ENCODE assay signal across 19 mouse cellular contexts in the genomic region with DNA sequence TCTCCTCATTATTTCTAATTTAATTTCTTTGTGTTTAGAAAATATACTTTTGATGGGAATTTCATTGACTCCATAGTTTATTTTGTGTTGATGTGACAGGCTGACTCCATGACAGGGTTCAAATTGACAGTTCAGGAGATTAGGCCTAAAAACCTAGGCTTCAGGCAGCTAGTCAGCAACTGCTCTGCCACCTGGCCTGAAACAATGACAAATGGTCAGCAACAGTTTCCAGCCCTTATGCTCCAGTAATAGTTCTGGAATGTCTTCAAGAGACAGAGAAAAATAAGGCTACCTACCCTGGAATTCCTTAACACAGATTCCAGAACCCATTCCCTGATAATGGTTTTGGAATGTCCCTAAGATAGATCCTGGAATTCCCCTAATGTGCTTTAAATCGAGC. TPM values are rescaled to one million over a fixed set of nuclear protein-coding genes. Genes with fewer than 3 reads are reported as not detected.
"Had no signal": no experiment of that assay in that cellular context is flagged by ENCODE, and none has a peak within 500 bp of the region (broad histone marks: within the 10 kb centered on the region; RNA-seq: fewer than 3 reads in every experiment).

No protein-coding gene starts in this region.

- H3K9me3 ChIP-seq: kidney, embryonic 15.5 days; limb, embryonic 15.5 days; liver, embryonic 12.5 days; megakaryocyte, embryonic 14.5 days; midbrain, embryonic 12.5 days had no signal

- DNase-seq: kidney, postnatal 14 days; lung, embryonic 14.5 days; lung, postnatal 14 days; thymus, adult 2 months; thymus, postnatal 25 days had no signal

- H3K27ac ChIP-seq: kidney, embryonic 15.5 days; left cerebral cortex, adult 2 months; limb, embryonic 15.5 days; liver, embryonic 12.5 days; macrophage; midbrain, embryonic 12.5 days; stomach, postnatal 0 days had no signal

- H3K36me3 ChIP-seq: kidney, embryonic 15.5 days; limb, embryonic 15.5 days; liver, embryonic 12.5 days; midbrain, embryonic 12.5 days had no signal

- H3K4me3 ChIP-seq: kidney, embryonic 15.5 days; left cerebral cortex, adult 2 months; limb, embryonic 15.5 days; liver, embryonic 12.5 days; megakaryocyte, embryonic 14.5 days; midbrain, embryonic 12.5 days had no signal

- H3K27me3 ChIP-seq: kidney, embryonic 15.5 days; limb, embryonic 15.5 days; liver, embryonic 12.5 days; megakaryocyte, embryonic 14.5 days; midbrain, embryonic 12.5 days had no signal

- H3K4me1 ChIP-seq: kidney, embryonic 15.5 days; limb, embryonic 15.5 days; liver, embryonic 12.5 days; megakaryocyte, embryonic 14.5 days; midbrain, embryonic 12.5 days had no signal

RNA-seq across cellular contexts. Expression of a gene that starts 20.9 kb away (rescaled TPM):
- total RNA-seq: layer of hippocampus, postnatal 25 days had no signal
- polyA plus RNA-seq: kidney, embryonic 15.5 days; limb, embryonic 11.5 days; limb, embryonic 15.5 days; liver, embryonic 12.5 days; liver, embryonic 16.5 days; lung, embryonic 14.5 days; macrophage; midbrain, embryonic 12.5 days; midbrain, embryonic 16.5 days; neural tube, embryonic 14.5 days; stomach, postnatal 0 days; urinary bladder, adult 2 months had no signal
